Mouse (Mus musculus): ENCODE measurements around the gene Hba-a1. TPM values are rescaled to one million over a fixed set of nuclear protein-coding genes. Genes with fewer than 3 reads are reported as not detected.

Gene Hba-a1
- polyA plus RNA-seq, 1 experiment from 2014 or later: 2,714 TPM

DNA sequence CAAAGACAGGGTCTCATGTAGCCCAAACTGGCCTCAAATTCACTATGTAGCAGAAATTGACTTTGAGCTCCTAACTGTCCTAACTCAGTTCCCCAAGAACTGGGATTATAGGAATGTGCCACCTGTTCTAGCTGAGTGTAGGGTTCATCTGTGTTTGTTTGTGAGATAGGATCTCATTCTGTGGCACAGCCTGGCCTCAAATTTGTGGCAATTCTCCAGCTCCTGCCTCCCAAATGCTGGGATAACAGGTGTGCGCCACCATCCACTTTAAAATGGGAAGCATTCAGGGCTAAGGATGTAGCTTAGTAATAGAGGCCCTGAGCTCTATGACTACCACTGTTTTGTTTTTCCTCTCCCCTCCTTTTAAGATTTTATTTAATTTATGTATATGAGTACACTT is 30.2 kb upstream of the Hba-a1 start:
- no peak for ATAC-seq
- Histone ChIP-seq H3K4me3 (ENCODE audit: low read length) (no peak overlapping the region), H3K9ac (ENCODE audit: low read depth, low read length) (no peak overlapping the region), H3K4me2 (ENCODE audit: low read length) (no peak overlapping the region), H3K4me1 (ENCODE audit: control insufficient read depth, insufficient read depth, low read depth, low read length) (no peaks in the 10 kb centered on the region), H3K36me3 (ENCODE audit: control insufficient read depth, insufficient read depth, low read length) (peaks cover 11% of the 10 kb centered on the region), H3K27ac (ENCODE audit: low read depth, low read length) (no peak overlapping the region), H3K9me3 (ENCODE audit: control insufficient read depth, low read length) (no peaks in the 10 kb centered on the region), H3K27me3 (replicated peaks; ENCODE audit: control insufficient read depth, insufficient read depth, low read length) (no peaks in the 10 kb centered on the region)
- 100% methylated on average over 1 of the region's 1 CpGs for WGBS

DNA sequence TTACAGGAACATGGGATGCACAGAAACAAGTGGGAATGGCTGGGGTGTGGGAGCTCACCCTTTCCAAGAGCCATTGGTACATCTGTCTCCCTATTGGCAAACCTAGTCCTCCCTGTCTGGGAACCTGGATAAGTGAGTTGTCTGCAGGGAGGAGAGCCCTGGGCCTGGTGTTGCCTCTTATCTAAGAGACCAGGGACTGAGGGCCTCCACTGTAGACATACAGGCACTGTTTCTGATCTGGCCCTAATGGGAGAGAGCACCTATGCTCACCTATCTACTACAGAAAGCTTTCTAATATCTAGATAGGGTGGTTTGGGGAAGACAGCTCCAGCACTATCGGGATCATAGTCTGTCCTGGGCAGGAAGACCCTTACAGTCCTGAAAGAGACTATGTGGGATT is 27.2 kb upstream of the Hba-a1 start:
- no peak for ATAC-seq
- no peaks in the 10 kb centered on the region for H3K9me3 ChIP-seq (ENCODE audit: control insufficient read depth, low read length)
- H3K36me3 ChIP-seq (ENCODE audit: control insufficient read depth, insufficient read depth, low read length): 0 out of 2 replicates have a peak, but pooled peaks cover 4% of the 10 kb centered on the region
- H3K27me3 ChIP-seq (replicated peaks; ENCODE audit: control insufficient read depth, insufficient read depth, low read length): no peaks in the 10 kb centered on the region
- H3K4me1 ChIP-seq (ENCODE audit: control insufficient read depth, insufficient read depth, low read depth, low read length): no peaks in the 10 kb centered on the region
- H3K4me3 ChIP-seq (ENCODE audit: low read length): no peak overlapping the region
- no peak overlapping the region for H3K9ac ChIP-seq (ENCODE audit: low read depth, low read length)
- WGBS: 100% methylated on average over 1 of the region's 1 CpGs
- no peak overlapping the region for H3K4me2 ChIP-seq (ENCODE audit: low read length)
- no peak overlapping the region for H3K27ac ChIP-seq (ENCODE audit: low read depth, low read length)

DNA sequence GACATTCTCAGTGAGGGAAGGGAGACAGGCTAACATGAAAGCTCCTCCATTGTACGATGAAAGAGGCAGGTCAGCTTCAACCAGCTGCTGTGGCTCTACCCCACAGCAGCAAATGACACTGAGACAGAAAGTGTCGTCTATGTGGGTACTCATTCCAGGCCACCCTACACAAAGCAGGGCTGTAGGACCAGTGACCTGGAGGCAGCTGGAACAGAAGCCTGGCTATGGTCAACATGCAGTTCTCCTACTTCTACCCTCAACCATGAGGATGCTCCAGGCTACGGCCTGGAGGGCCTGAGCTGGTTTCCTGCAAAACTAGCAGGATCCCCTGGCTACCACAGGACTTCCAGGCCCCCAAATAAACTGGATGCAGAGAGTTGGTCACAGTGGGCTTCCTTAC is 26.7 kb upstream of the Hba-a1 start:
- H3K27me3 ChIP-seq (replicated peaks; ENCODE audit: control insufficient read depth, insufficient read depth, low read length): no peaks in the 10 kb centered on the region
- no peak overlapping the region for H3K27ac ChIP-seq (ENCODE audit: low read depth, low read length)
- H3K9me3 ChIP-seq (ENCODE audit: control insufficient read depth, low read length): no peaks in the 10 kb centered on the region
- H3K4me1 ChIP-seq (ENCODE audit: control insufficient read depth, insufficient read depth, low read depth, low read length): no peaks in the 10 kb centered on the region
- no peak for ATAC-seq
- WGBS: 91% methylated on average over 3 of the region's 3 CpGs
- 0 out of 2 replicates have a peak, but pooled peaks cover 4% of the 10 kb centered on the region for H3K36me3 ChIP-seq (ENCODE audit: control insufficient read depth, insufficient read depth, low read length)
- no peak overlapping the region for H3K4me2 ChIP-seq (ENCODE audit: low read length)
- no peak overlapping the region for H3K4me3 ChIP-seq (ENCODE audit: low read length)
- H3K9ac ChIP-seq (ENCODE audit: low read depth, low read length): no peak overlapping the region

DNA sequence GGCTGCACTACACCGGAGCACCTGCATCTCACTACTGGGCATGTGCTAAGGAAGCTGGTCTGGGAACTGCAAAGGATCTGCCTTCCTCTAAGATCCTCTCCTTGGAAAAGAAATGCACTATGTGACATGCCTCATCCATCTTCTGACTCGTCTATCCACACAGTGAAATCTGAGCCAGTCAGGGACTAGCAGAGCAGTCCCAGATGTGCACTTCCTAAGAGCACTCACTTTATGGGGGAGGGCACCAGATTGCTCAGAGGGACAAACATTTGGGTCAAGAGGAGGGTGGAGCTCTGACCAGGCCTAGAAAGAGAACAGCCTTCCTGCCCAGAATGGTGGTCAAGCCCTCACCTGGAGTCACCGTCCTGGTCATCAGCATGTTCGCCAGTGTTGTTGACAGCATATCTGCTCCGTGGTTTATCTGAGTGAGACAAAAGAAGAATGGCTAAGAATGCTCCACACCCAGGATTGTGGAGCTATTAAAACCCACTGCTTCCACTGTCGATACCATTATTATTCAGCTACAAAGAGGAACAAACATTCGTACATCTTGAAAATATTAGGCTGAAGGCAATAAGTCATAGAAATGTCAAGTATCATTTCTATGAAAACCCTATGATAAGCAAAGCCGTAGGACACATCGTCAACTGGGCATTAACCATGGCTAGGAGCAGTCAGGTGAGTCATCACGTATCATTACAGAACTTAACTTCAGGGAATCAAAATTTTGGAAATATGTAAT is 20.5 kb upstream of the Hba-a1 start:
- no peak for ATAC-seq
- H3K27me3 ChIP-seq (replicated peaks; ENCODE audit: control insufficient read depth, insufficient read depth, low read length): no peaks in the 10 kb centered on the region
- no peaks in the 10 kb centered on the region for H3K9me3 ChIP-seq (ENCODE audit: control insufficient read depth, low read length)
- H3K4me3 ChIP-seq (ENCODE audit: low read length): no peak overlapping the region
- no peak overlapping the region for H3K9ac ChIP-seq (ENCODE audit: low read depth, low read length)
- no peak overlapping the region for H3K27ac ChIP-seq (ENCODE audit: low read depth, low read length)
- no peak overlapping the region for H3K4me2 ChIP-seq (ENCODE audit: low read length)
- WGBS: 82% methylated on average over 10 of the region's 10 CpGs
- no peaks in the 10 kb centered on the region for H3K36me3 ChIP-seq (ENCODE audit: control insufficient read depth, insufficient read depth, low read length)
- peaks cover 6% of the 10 kb centered on the region for H3K4me1 ChIP-seq (ENCODE audit: control insufficient read depth, insufficient read depth, low read depth, low read length)

DNA sequence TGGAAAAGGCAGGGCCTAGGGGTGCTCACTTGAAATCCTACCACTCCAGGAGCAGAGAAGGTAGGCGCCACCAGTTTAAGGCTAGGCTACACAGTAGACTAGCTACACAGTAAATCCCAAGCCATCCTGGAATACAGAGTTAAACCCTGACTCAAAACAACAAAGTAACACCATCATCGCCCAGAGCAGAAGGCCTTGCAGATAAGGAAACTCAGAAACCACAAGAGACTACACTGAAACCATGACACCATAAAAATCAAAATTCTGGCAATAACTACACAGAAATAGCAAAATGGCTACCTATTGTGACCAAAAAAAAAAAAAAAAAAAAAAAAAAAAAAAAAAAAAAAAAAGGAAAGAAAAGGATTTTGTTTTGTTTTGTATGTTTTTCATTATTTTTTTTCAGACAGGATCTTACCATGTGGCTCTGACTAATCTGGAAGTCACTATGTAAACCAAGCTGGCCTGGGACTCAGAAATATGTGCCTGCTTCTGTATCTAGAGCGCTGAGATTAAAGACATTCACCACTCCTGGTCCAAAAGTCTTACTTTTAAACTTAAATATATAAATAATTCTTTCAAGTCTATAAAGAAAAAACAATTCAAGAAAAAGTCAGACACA is 18.1 kb upstream of the Hba-a1 start:
- WGBS: 95% methylated on average over 3 of the region's 3 CpGs
- Histone ChIP-seq H3K36me3 (ENCODE audit: control insufficient read depth, insufficient read depth, low read length) (no peaks in the 10 kb centered on the region), H3K4me1 (ENCODE audit: control insufficient read depth, insufficient read depth, low read depth, low read length) (peaks cover 10% of the 10 kb centered on the region), H3K27me3 (replicated peaks; ENCODE audit: control insufficient read depth, insufficient read depth, low read length) (no peaks in the 10 kb centered on the region), H3K27ac (ENCODE audit: low read depth, low read length) (no peak overlapping the region), H3K9me3 (ENCODE audit: control insufficient read depth, low read length) (no peaks in the 10 kb centered on the region), H3K4me2 (ENCODE audit: low read length) (no peak overlapping the region), H3K9ac (ENCODE audit: low read depth, low read length) (no peak overlapping the region), H3K4me3 (ENCODE audit: low read length) (no peak overlapping the region)
- ATAC-seq: no peak

DNA sequence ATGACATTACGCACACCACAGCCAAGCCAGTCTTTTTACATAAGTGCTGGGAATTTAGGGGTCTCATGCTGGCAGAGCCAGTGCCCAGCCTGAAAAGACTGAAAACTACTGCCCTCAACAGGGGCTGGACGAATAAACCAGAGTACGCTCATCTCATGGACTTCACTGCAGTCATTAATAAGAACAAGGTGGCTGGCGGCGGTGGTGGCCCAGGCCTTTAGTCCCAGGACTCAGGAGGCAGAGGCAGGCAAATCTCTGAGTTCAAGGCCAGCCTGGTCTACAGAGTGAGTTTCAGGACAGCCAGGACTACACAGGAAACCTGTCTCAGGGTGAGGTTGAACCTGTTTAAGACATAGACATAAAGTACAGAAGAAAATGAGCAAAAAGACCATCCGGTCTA is 17.1 kb upstream of the Hba-a1 start:
- Histone ChIP-seq H3K9ac (ENCODE audit: low read depth, low read length) (no peak overlapping the region), H3K4me2 (ENCODE audit: low read length) (no peak overlapping the region; the same call in 1 of the 2 replicates), H3K4me3 (ENCODE audit: low read length) (no peak overlapping the region), H3K27me3 (replicated peaks; ENCODE audit: control insufficient read depth, insufficient read depth, low read length) (no peaks in the 10 kb centered on the region), H3K27ac (ENCODE audit: low read depth, low read length) (no peak overlapping the region), H3K4me1 (ENCODE audit: control insufficient read depth, insufficient read depth, low read depth, low read length) (peaks cover 10% of the 10 kb centered on the region), H3K9me3 (ENCODE audit: control insufficient read depth, low read length) (no peaks in the 10 kb centered on the region), H3K36me3 (ENCODE audit: control insufficient read depth, insufficient read depth, low read length) (no peaks in the 10 kb centered on the region)
- 92% methylated on average over 6 of the region's 6 CpGs for WGBS
- no peak for ATAC-seq

DNA sequence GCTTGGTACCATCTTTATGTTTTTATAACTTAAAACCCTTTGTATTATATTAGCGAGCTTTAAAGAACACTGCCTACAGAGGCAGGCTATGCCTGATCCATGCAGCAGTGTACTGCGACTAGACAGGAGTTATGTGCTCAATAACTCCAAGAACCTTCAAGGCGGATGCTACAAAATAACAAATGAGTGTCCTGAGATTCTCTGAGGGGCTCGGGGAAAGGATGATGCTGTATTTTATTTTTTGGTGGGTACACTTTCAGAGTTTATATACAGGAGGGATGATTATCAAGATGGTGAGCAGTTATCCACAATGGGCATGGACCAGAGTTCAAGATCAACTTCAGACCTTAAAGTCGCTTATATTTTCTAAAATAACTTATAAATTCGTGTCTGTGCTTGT is 16.5 kb upstream of the Hba-a1 start:
- Histone ChIP-seq H3K9me3 (ENCODE audit: control insufficient read depth, low read length) (no peaks in the 10 kb centered on the region), H3K36me3 (ENCODE audit: control insufficient read depth, insufficient read depth, low read length) (no peaks in the 10 kb centered on the region), H3K4me3 (ENCODE audit: low read length) (peak overlapping the region; percentile 90), H3K4me1 (ENCODE audit: control insufficient read depth, insufficient read depth, low read depth, low read length) (peaks cover 10% of the 10 kb centered on the region), H3K27ac (ENCODE audit: low read depth, low read length) (peak overlapping the region; percentile 94), H3K9ac (ENCODE audit: low read depth, low read length) (peak overlapping the region; percentile 93), H3K4me2 (ENCODE audit: low read length) (peak overlapping the region; percentile 68), H3K27me3 (replicated peaks; ENCODE audit: control insufficient read depth, insufficient read depth, low read length) (no peaks in the 10 kb centered on the region)
- WGBS: 23% methylated on average over 6 of the region's 6 CpGs
- 0 out of 2 replicates have a peak, but pooled peaks have one; percentile 3 for ATAC-seq

DNA sequence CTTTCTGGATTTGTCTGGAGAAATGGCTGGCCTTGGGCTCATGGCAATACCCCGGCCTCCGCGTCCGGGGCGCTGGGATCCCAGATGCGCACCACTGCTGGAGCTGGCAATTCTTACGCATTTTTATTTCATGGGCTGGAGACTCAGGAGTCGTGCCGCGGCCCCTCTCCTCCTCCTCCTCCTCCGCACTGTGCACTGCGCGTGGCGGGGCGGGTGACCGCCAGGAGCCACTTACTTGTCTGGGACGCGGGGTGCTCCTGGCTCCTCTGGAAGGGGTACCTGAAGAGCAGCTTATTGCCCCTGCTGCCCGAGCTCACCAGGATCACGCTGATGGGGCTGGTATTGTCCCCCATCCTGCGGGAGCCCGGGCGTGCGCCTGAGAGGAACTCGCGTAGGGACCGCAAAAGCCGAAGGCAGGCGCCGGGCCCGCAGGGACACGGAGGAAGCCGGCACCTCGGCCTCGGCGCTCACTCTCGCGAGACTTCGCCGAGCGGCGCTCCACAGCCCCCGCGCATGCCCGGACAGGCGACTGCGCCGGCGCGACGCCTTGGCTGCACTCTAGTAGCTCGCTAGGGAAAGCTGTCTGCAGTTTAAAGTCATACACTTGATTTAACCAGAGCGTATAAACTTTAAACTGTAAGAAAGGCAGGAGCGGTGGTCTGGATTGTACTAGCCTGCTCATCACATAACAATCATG is 16.0 kb upstream of the Hba-a1 start, which contains the start of gene Nprl3:
TSS of gene Nprl3 (minus strand) at position 520 of the 697 bp plus-strand sequence.
- H3K27me3 ChIP-seq (replicated peaks; ENCODE audit: control insufficient read depth, insufficient read depth, low read length): no peaks in the 10 kb centered on the region
- ATAC-seq: peak; percentile 99
- no peaks in the 10 kb centered on the region for H3K9me3 ChIP-seq (ENCODE audit: control insufficient read depth, low read length)
- H3K4me3 ChIP-seq (ENCODE audit: low read length): peak within 1 kb of the TSS; percentile 90
- peaks cover 10% of the 10 kb centered on the region for H3K4me1 ChIP-seq (ENCODE audit: control insufficient read depth, insufficient read depth, low read depth, low read length)
- H3K27ac ChIP-seq (ENCODE audit: low read depth, low read length): peak within 1 kb of the TSS; percentile 94
- H3K36me3 ChIP-seq (ENCODE audit: control insufficient read depth, insufficient read depth, low read length): no peaks in the 10 kb centered on the region
- H3K4me2 ChIP-seq (ENCODE audit: low read length): peak within 1 kb of the TSS; percentile 68
- WGBS: under 1% methylated on average over 54 of the region's 54 CpGs
- peak within 1 kb of the TSS; percentile 93 for H3K9ac ChIP-seq (ENCODE audit: low read depth, low read length)

DNA sequence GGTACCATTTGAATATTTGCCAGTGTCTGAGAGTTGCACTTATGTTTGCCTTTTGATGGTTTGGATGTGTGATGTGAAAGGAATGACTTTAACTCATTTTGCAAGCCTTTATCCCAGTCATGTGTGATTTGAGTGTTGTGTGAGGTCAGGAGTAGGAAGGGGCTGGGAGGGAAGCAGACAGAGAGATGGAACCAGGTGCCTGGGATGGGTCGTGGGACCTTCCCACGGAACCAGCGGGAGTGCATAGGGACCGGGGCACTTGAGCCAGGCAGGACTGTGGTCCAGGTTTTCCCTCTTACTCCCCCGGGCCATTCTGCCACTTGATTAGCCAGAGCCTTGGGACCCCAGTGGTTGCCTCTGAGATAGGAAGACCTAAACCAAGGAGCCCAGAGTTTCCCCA is 15.3 kb upstream of the Hba-a1 start:
- H3K36me3 ChIP-seq (ENCODE audit: control insufficient read depth, insufficient read depth, low read length): no peaks in the 10 kb centered on the region
- peak overlapping the region; percentile 68 for H3K4me2 ChIP-seq (ENCODE audit: low read length)
- H3K4me3 ChIP-seq (ENCODE audit: low read length): peak overlapping the region; percentile 90
- WGBS: 26% methylated on average over 5 of the region's 5 CpGs
- peak overlapping the region; percentile 93 for H3K9ac ChIP-seq (ENCODE audit: low read depth, low read length)
- H3K9me3 ChIP-seq (ENCODE audit: control insufficient read depth, low read length): no peaks in the 10 kb centered on the region
- H3K27ac ChIP-seq (ENCODE audit: low read depth, low read length): peak overlapping the region; percentile 67
- peaks cover 10% of the 10 kb centered on the region for H3K4me1 ChIP-seq (ENCODE audit: control insufficient read depth, insufficient read depth, low read depth, low read length)
- no peaks in the 10 kb centered on the region for H3K27me3 ChIP-seq (replicated peaks; ENCODE audit: control insufficient read depth, insufficient read depth, low read length)
- ATAC-seq: peak; percentile 50

Data from hindbrain, embryonic 16.5 days (tissue).